Mouse (Mus musculus) forebrain, embryonic 16.5 days (tissue): ENCODE measurements around the gene Cx3cr1. TPM values are rescaled to one million over a fixed set of nuclear protein-coding genes. Genes with fewer than 3 reads are reported as not detected.
A peak's percentile ranks its signal among the peaks of the same experiment; 100 is the strongest.

Source experiments
- ATAC-seq: fragments of 200-750 bp; cut with Nextera tagmentation; 2 replicates; pipeline ENCODE4 v1.8.0; 2017; ENCODE audit warnings: mild to moderate bottlenecking, moderate library complexity
- H3K27ac ChIP-seq: fragments of 300-500 bp; sonication (generic); 2 replicates; pipeline ENCODE4 v1.5.1; 2014; ENCODE audit warnings: low read length, control low read depth
- H3K27me3 ChIP-seq: fragments of 300-500 bp; sonication (generic); replicated peaks from 2 replicates; pipeline ENCODE4 v1.6.1; 2014; ENCODE audit warnings: low read length; ENCODE audit not compliant: control insufficient read depth, insufficient read depth
- H3K36me3 ChIP-seq: fragments of 300-500 bp; sonication (generic); 2 replicates; pipeline ENCODE4 v1.6.1; 2014; ENCODE audit not compliant: control insufficient read depth, insufficient read depth
- H3K4me1 ChIP-seq: fragments of 300-500 bp; sonication (generic); replicated peaks from 2 replicates; pipeline ENCODE4 v1.6.1; 2014; ENCODE audit warnings: low read length; ENCODE audit not compliant: control insufficient read depth, insufficient read depth
- H3K4me2 ChIP-seq: fragments of 300-500 bp; sonication (generic); 2 replicates; pipeline ENCODE4 v1.6.1; 2014; ENCODE audit warnings: mild to moderate bottlenecking, low read length, control low read depth
- H3K4me3 ChIP-seq: fragments of 300-500 bp; sonication (generic); replicated peaks from 2 replicates; pipeline ENCODE4 v1.5.1; 2014; ENCODE audit warnings: mild to moderate bottlenecking, low read length, control low read depth
- H3K9ac ChIP-seq: fragments of 300-500 bp; sonication (generic); replicated peaks from 2 replicates; pipeline ENCODE4 v1.6.1; 2014; ENCODE audit warnings: low read depth, low read length, control low read depth
- H3K9me3 ChIP-seq: fragments of 300-500 bp; sonication (generic); 2 replicates; pipeline ENCODE4 v1.6.1; 2016; ENCODE audit warnings: low read length; ENCODE audit not compliant: control insufficient read depth
- WGBS: fragments of 180-500 bp; shearing (Covaris S2); extraction: QIAGEN DNeasy Blood & Tissue Kit; methylation state at CpG from one replicate; pipeline ENCODE4 v1.1.7; 2014; 5-methylcytosine and 5-hydroxymethylcytosine counted together
- polyA plus RNA-seq: library from polyadenylated mRNA; unstranded; fragments of >200 nt; fragmentation: Nextera tagmentation; extraction: Ambion mirVana; gene quantifications from 2 replicates; pipeline ENCODE4 v1.2.1, GENCODE M21; 2015

The Cx3cr1 gene
- polyA plus RNA-seq, 1 experiment from 2014 or later, result 6.4 TPM

DNA sequence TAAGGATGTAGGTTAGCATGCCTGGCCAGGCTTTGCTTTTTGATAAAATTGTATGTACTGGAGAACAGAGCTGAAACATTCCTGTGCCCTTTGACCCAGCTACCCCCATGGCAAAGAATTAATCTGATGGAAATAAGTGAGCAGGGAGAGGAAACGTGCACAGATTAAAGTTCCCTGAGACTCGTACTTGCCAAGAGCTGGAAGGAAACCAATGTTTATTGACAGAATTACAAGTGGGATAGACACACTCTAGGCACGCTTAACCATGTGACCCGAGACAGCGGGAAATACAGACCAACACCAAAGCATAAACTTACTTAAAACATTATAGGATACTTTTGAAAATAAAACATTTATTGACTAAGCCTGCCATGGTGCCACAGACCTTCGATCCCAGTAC lies 21.2 kb downstream of the Cx3cr1 start:
- H3K27me3 ChIP-seq, result no peaks in the 10 kb centered on the region
- H3K9ac ChIP-seq, result no peak overlapping the region
- no peaks in the 10 kb centered on the region for H3K9me3 ChIP-seq
- H3K36me3 ChIP-seq, result no peaks in the 10 kb centered on the region
- H3K27ac ChIP-seq, result no peak overlapping the region
- ATAC-seq, result no peak
- WGBS, result 64% methylated on average over 6 of the region's 6 CpGs
- no peak overlapping the region for H3K4me3 ChIP-seq
- no peak overlapping the region for H3K4me2 ChIP-seq
- H3K4me1 ChIP-seq, result no peaks in the 10 kb centered on the region

DNA sequence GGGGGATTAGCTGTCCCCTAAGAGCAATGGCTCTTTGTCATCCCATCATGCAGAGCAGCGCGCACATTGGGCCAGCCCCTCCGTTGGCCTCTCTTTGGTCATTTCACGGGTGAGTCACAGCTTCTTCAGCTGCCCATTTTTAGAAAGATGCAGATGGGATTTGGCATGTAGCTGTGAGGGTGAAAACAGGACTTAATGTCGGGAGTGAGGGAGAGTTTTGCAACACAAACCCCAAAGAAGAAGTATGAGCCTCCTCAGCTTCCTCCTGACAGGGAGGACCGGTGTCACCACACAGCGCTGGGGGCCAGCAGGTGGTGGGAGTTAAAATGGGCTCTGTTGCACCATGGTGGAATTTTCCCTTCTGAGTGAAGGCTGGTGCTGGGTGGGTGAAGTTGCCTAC lies 26.6 kb downstream of the Cx3cr1 start:
- Histone ChIP-seq H3K4me1 (no peaks in the 10 kb centered on the region), H3K36me3 (no peaks in the 10 kb centered on the region), H3K27ac (no peak overlapping the region), H3K4me3 (no peak overlapping the region), H3K9me3 (no peaks in the 10 kb centered on the region), H3K4me2 (no peak overlapping the region), H3K9ac (no peak overlapping the region), H3K27me3 (no peaks in the 10 kb centered on the region)
- no peak for ATAC-seq
- WGBS, result 86% methylated on average over 7 of the region's 7 CpGs

DNA sequence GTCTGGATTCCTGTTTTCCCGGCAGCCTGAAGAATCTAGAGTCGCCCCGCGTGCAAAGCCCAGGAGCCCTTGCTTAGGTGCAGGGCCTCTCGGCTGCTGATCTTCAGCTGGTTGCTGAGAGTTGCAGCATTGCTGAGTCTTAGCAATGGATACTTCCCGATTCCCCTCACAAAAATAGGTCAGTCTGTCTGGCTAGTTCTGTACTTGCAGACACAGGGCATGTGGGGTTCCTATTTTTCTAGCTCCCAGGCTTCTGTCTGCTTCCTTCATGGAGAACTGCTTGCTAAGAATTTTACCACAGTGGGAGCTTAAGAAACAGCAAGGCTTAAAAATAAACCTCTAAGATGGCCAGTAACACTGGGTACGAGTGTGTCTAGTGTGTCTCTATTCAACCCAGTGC lies 32.3 kb downstream of the Cx3cr1 start:
- H3K9ac ChIP-seq, result no peak overlapping the region
- WGBS, result 84% methylated on average over 7 of the region's 7 CpGs
- no peak for ATAC-seq
- H3K4me3 ChIP-seq, result no peak overlapping the region
- no peaks in the 10 kb centered on the region for H3K4me1 ChIP-seq
- H3K4me2 ChIP-seq, result no peak overlapping the region
- no peaks in the 10 kb centered on the region for H3K27me3 ChIP-seq
- H3K36me3 ChIP-seq, result no peaks in the 10 kb centered on the region
- H3K9me3 ChIP-seq, result no peaks in the 10 kb centered on the region
- H3K27ac ChIP-seq, result no peak overlapping the region

DNA sequence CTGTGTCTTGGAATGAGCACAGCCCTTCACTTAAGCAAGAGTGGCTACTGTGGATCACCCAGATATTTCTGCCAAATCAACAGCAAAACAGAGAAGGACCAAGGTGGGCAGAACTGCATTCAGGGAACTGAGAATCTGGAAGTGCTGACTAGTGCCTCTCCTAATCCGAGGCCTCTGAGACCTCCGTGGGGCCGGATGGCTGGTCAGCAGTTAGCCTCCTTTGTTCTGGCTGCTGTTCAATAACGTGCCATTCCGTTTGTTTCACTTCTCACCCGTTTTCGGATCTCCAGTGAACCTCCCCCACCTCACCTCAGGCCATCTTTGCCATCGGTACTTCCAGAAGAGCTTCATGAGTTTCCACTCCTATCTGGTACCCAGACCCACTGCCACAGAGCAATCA lies 35.3 kb downstream of the Cx3cr1 start:
- Histone ChIP-seq H3K4me3 (no peak overlapping the region), H3K27ac (no peak overlapping the region), H3K27me3 (no peaks in the 10 kb centered on the region), H3K4me1 (no peaks in the 10 kb centered on the region), H3K4me2 (no peak overlapping the region), H3K36me3 (no peaks in the 10 kb centered on the region), H3K9me3 (no peaks in the 10 kb centered on the region), H3K9ac (no peak overlapping the region)
- 80% methylated on average over 8 of the region's 8 CpGs for WGBS
- ATAC-seq, result no peak

DNA sequence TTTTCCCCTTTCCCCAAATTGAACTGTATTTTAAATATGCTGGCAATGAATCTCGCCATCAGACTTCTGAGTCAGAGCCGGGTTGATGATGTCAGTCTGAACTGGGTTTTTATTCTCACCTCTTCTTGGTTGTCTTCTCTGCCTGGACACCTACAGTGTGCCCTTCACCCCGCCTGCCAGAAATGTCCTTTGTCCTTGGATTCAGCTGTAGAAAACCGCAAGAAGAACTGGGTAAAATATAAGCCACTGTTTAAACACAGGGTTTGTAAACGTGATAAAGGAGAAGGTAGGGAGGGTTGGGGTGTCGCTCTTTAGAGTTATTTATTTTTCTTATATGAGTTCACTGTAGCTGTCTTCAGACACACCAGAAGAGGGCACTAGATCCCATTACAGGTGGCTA lies 37.0 kb downstream of the Cx3cr1 start:
- no peak overlapping the region for H3K27ac ChIP-seq
- H3K9ac ChIP-seq, result no peak overlapping the region
- H3K4me2 ChIP-seq, result no peak overlapping the region
- H3K4me3 ChIP-seq, result no peak overlapping the region
- no peaks in the 10 kb centered on the region for H3K36me3 ChIP-seq
- H3K27me3 ChIP-seq, result no peaks in the 10 kb centered on the region
- no peak for ATAC-seq
- H3K4me1 ChIP-seq, result no peaks in the 10 kb centered on the region
- WGBS, result 90% methylated on average over 6 of the region's 6 CpGs
- H3K9me3 ChIP-seq, result no peaks in the 10 kb centered on the region

DNA sequence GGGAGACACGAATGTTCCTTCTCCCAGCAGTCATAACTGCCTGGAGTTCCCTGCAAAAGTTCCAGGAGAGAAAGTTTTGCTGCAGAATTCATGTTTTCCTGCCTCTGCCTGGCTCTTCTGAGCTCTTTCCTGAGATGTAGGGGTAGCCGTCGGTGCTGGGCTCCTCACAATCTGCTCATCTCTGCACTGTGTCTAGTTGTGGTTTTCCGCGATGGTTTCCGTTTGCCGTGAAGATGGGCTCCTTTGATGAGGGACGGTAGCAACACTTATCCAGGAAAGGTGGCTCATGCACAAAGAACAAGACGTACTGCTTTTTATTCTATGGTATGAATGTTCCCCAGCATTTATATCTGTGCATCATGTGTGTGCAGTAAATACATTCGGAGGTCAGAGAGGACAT lies 39.3 kb downstream of the Cx3cr1 start:
- Histone ChIP-seq H3K27me3 (no peaks in the 10 kb centered on the region), H3K4me2 (no peak overlapping the region), H3K9ac (no peak overlapping the region), H3K4me1 (peaks cover 5% of the 10 kb centered on the region; the same call in 1 of the 2 replicates), H3K27ac (no peak overlapping the region), H3K4me3 (no peak overlapping the region), H3K9me3 (no peaks in the 10 kb centered on the region), H3K36me3 (no peaks in the 10 kb centered on the region)
- 88% methylated on average over 10 of the region's 10 CpGs for WGBS
- ATAC-seq, result no peak

DNA sequence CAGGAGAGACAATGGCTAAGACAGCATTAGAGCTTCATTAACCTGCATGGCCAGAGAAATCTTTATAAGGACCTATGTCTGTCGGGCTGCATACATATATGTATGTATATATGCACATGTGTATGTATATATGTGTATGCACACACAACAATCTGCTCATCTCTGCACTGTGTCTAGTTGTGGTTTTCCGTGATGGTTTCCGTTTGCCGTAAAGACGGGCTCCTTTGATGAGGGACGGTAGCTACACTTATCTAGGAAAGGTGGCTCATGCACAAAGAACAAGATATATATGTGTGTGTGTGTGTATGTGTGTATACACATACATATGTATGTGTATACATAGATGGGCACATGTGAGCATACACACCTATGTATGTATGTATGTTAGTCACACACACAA lies 39.8 kb downstream of the Cx3cr1 start:
- no peak for ATAC-seq
- WGBS, result 94% methylated on average over 6 of the region's 6 CpGs
- Histone ChIP-seq H3K9ac (no peak overlapping the region), H3K4me3 (no peak overlapping the region), H3K9me3 (no peaks in the 10 kb centered on the region), H3K4me1 (peaks cover 5% of the 10 kb centered on the region; the same call in 1 of the 2 replicates), H3K4me2 (no peak overlapping the region), H3K27me3 (no peaks in the 10 kb centered on the region), H3K27ac (no peak overlapping the region), H3K36me3 (no peaks in the 10 kb centered on the region)

DNA sequence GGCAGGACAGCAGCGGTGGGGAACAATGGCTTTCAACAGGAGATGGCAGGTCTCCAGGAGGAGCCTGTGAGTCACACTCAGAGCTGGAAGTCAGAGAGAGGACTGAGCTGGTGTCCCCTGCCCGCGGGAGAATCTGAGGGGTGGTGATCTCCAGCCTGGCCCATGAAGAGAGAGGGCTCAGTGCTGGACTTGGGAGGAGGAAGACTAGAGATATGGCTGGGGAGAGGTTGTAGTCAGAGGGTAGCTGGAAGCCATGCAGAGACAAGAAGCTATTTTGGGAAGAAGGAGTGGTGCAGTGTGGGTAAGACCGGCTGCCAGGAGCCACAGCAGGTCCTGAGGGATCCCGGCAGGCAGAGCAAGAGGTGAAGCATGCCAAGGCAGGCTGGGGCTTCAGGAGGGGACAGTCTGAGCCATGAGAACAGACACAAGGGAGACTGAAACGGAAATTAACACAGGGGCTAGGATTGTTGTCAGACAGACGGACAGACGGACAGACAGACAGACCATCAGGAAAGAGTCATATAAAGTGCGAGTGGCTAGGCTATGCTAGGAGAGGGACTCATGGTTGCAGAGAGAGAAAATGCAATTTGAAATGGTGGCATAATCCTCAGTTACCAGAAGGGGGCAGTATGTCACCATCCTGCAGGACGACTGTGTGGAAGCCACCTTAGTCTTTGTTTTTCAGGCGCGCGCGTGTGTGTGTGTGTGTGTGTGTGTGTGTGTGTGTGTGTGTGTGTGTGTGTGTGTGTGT lies 42.1 kb downstream of the Cx3cr1 start:
- H3K4me2 ChIP-seq, result no peak overlapping the region
- 21% methylated on average over 14 of the region's 14 CpGs for WGBS
- peak; percentile 45; the same call in 1 of the 2 replicates for ATAC-seq
- H3K4me3 ChIP-seq, result no peak overlapping the region
- no peaks in the 10 kb centered on the region for H3K27me3 ChIP-seq
- no peaks in the 10 kb centered on the region for H3K9me3 ChIP-seq
- no peak overlapping the region for H3K9ac ChIP-seq
- no peak overlapping the region for H3K27ac ChIP-seq
- no peaks in the 10 kb centered on the region for H3K36me3 ChIP-seq
- H3K4me1 ChIP-seq, result peaks cover 9% of the 10 kb centered on the region; the same call in 1 of the 2 replicates

DNA sequence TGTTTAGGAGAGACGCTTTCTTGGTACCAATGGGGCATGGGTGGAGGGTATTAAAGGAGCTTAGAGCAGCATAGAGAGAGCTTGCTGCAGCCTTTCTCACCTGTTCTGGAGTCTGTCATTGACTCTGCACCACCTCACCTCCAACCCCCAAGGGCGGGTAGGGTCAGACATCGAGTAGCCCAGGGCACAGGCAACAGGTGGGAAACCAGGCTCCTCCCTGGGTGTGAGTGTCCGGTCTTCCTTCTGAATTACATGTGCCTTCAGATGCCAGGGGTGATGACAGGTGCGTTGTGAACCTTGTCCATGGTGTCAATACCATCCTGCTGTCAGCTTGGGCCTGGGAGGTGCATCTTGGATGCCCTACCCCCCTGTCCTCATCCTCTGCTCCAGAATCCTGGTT lies 45.1 kb downstream of the Cx3cr1 start:
- 88% methylated on average over 5 of the region's 5 CpGs for WGBS
- Histone ChIP-seq H3K4me3 (no peak overlapping the region), H3K27me3 (no peaks in the 10 kb centered on the region), H3K27ac (no peak overlapping the region), H3K4me2 (no peak overlapping the region), H3K9me3 (no peaks in the 10 kb centered on the region), H3K36me3 (no peaks in the 10 kb centered on the region), H3K9ac (no peak overlapping the region), H3K4me1 (peaks cover 9% of the 10 kb centered on the region; the same call in 1 of the 2 replicates)
- ATAC-seq, result no peak

DNA sequence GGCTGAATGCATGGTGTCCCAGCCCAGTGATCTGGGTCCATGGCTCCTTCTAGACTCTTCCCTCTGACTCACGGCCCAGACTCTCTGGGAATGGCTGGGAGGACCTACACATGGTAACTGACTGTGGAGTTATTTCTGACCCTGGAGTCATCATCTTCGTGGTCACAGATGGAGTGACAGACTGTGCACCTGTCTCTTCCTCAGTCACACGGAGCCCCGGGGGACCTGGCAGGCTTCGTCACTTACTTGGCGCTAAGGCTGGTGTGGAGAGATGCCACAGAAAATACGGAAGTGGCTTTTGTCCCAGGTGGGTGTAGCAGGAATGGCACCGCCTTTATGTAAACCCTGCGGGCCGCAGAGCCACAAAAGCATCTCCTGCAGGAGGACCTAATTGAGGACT lies 45.5 kb downstream of the Cx3cr1 start:
- Histone ChIP-seq H3K9me3 (no peaks in the 10 kb centered on the region), H3K9ac (no peak overlapping the region), H3K27me3 (no peaks in the 10 kb centered on the region), H3K27ac (no peak overlapping the region), H3K4me1 (peaks cover 9% of the 10 kb centered on the region; the same call in 1 of the 2 replicates), H3K36me3 (no peaks in the 10 kb centered on the region), H3K4me3 (no peak overlapping the region), H3K4me2 (no peak overlapping the region)
- no peak for ATAC-seq
- WGBS, result 51% methylated on average over 10 of the region's 10 CpGs
